Mouse (Mus musculus) layer of hippocampus, adult 2 months (tissue): ENCODE data around the gene Nuf2. TPM values are rescaled to one million over a fixed set of nuclear protein-coding genes. Genes with fewer than 3 reads are reported as not detected.

Experiments used
- DNase-seq, 2 experiments: peaks; one replicate each; pipeline ENCODE4 v3.0.0; 2022; ENCODE audit warnings: low spot score in 2 of 2
- H3K27ac ChIP-seq: fragments of 200-600 bp; 2 replicates; pipeline ENCODE4 v1.8.1; 2022
- H3K4me3 ChIP-seq: fragments of 200-600 bp; 2 replicates; pipeline ENCODE4 v1.8.1; 2022; ENCODE audit warnings: mild to moderate bottlenecking
- CTCF ChIP-seq: fragments of 200-600 bp; conservative IDR thresholded peaks from 2 replicates; pipeline ENCODE4 v1.8.1; 2022; ENCODE audit warnings: antibody characterized with exemption, mild to moderate bottlenecking, moderate library complexity
- total RNA-seq, 2 experiments: library from RNA; stranded (reverse); gene quantifications; 2 replicates each; pipeline ENCODE4 v1.2.3; 2021

Gene Nuf2
- total RNA-seq, 2 experiments from 2014 or later = 3.2 to 4.1 TPM

GRCm38 (mm10) chr1:169517376-169517892, 13.8 kb downstream of the Nuf2 start:
- TF ChIP-seq CTCF = no peak; the same call in 1 of the 2 replicates
- Histone ChIP-seq H3K27ac (no peak overlapping the region), H3K4me3 (no peak overlapping the region)
- no peak for DNase-seq

- peak in 1 of 2 experiments; percentile 58 for DNase-seq
- Histone ChIP-seq H3K4me3 (no peak overlapping the region), H3K27ac (peak overlapping the region; percentile 65; the same call in 1 of the 2 replicates)
- no peak for TF ChIP-seq CTCF
Measured at GRCm38 (mm10) chr1:169506354-169506753, 24.9 kb downstream of the Nuf2 start.

- no peak for TF ChIP-seq CTCF
- H3K27ac ChIP-seq = peak overlapping the region; percentile 88
- peak in 1 of 2 experiments; percentile 42 for DNase-seq
- H3K4me3 ChIP-seq = no peak overlapping the region
Measured at GRCm38 (mm10) chr1:169502876-169503275, 28.4 kb downstream of the Nuf2 start.

GRCm38 (mm10) chr1:169495621-169496020, 35.6 kb downstream of the Nuf2 start:
- Histone ChIP-seq H3K27ac (peak overlapping the region; percentile 76), H3K4me3 (no peak overlapping the region)
- TF ChIP-seq CTCF = peak; percentile 90
- peak; percentile 79 to 84 for DNase-seq

GRCm38 (mm10) chr1:169491561-169491960, 39.7 kb downstream of the Nuf2 start:
- Histone ChIP-seq H3K4me3 (no peak overlapping the region), H3K27ac (no peak overlapping the region)
- no peak for DNase-seq
- TF ChIP-seq CTCF = no peak

- TF ChIP-seq CTCF = no peak
- Histone ChIP-seq H3K4me3 (no peak overlapping the region), H3K27ac (peak overlapping the region; percentile 81)
- peak; percentile 29 to 63 for DNase-seq
Measured at GRCm38 (mm10) chr1:169485408-169485885, 45.8 kb downstream of the Nuf2 start.

GRCm38 (mm10) chr1:169484565-169484964, 46.7 kb downstream of the Nuf2 start:
- no peak for TF ChIP-seq CTCF
- Histone ChIP-seq H3K4me3 (no peak overlapping the region), H3K27ac (peak overlapping the region; percentile 81)
- no peak for DNase-seq

- DNase-seq = no peak
- no peak overlapping the region for H3K4me3 ChIP-seq
- peak overlapping the region; percentile 81; the same call in 1 of the 2 replicates for H3K27ac ChIP-seq
- TF ChIP-seq CTCF = no peak
Measured at GRCm38 (mm10) chr1:169482596-169483335, 48.5 kb downstream of the Nuf2 start.

GRCm38 (mm10) chr1:169471185-169471584, 60.1 kb downstream of the Nuf2 start:
- DNase-seq = no peak
- no peak overlapping the region for H3K27ac ChIP-seq
- H3K4me3 ChIP-seq = no peak overlapping the region
- TF ChIP-seq CTCF = no peak

GRCm38 (mm10) chr1:169467791-169468190, 63.5 kb downstream of the Nuf2 start:
- Histone ChIP-seq H3K4me3 (no peak overlapping the region), H3K27ac (peak overlapping the region; percentile 84)
- TF ChIP-seq CTCF = no peak
- DNase-seq = peak; percentile 50 to 69

GRCm38 (mm10) chr1:169462386-169463115, 68.7 kb downstream of the Nuf2 start:
- peak; percentile 88 to 90 for DNase-seq
- H3K27ac ChIP-seq = peak overlapping the region; percentile 93
- TF ChIP-seq CTCF = no peak
- H3K4me3 ChIP-seq = peak overlapping the region; percentile 45

- Histone ChIP-seq H3K4me3 (peak overlapping the region; percentile 26; the same call in 1 of the 2 replicates), H3K27ac (no peak overlapping the region)
- peak; percentile 51 to 68 for DNase-seq
- peak; percentile 96 for TF ChIP-seq CTCF
Measured at GRCm38 (mm10) chr1:169459071-169459782, 72.0 kb downstream of the Nuf2 start.

Other genes starting within 250 kb of the Nuf2 start
- gene Rgs5, start 124.0 kb upstream of the Nuf2 start, total RNA-seq = 10 to 100 TPM; 42.4 to 42.6 TPM
- gene Rgs4, start 216.2 kb upstream of the Nuf2 start, total RNA-seq = 100 to 1,000 TPM; 107 to 122 TPM